ENCODE assay signal across 8 mouse cellular contexts in genomic region chr12:73909013-73909575, GRCm38 (mm10). TPM values are rescaled to one million over a fixed set of nuclear protein-coding genes. Genes with fewer than 3 reads are reported as not detected.
DNase-seq lines count a peak whose midpoint lies in the region; ATAC-seq and TF ChIP-seq lines count a peak whose summit lies in the region.

No protein-coding gene starts in this region.

- peaks cover 8% of the 10 kb centered on the region; the same call in 1 of the 2 replicates for H3K4me1 ChIP-seq in lung, embryonic 14.5 days (ENCODE audit: insufficient read depth)
- no peaks in the 10 kb centered on the region for H3K4me1 ChIP-seq in brown adipose tissue, adult 24 weeks (ENCODE audit: control insufficient read depth, insufficient read depth, insufficient read length, low read length)
- H3K4me1 ChIP-seq in hindbrain, embryonic 16.5 days (ENCODE audit: control insufficient read depth, insufficient read depth, low read depth, low read length): peaks cover 6% of the 10 kb centered on the region

- peak overlapping the region; percentile 90 for H3K4me3 ChIP-seq in lung, embryonic 14.5 days (ENCODE audit: low read depth, low read length)
- H3K4me3 ChIP-seq in brown adipose tissue, adult 24 weeks (ENCODE audit: insufficient read depth, low read depth, low read length): peak overlapping the region; percentile 89
- peak overlapping the region; percentile 98 for H3K4me3 ChIP-seq in hindbrain, embryonic 16.5 days (ENCODE audit: low read length)

- H3K4me2 ChIP-seq in lung, embryonic 14.5 days: peak overlapping the region; percentile 82
- H3K4me2 ChIP-seq in hindbrain, embryonic 16.5 days (ENCODE audit: low read length): peak overlapping the region; percentile 74

- H3K27me3 ChIP-seq in lung, embryonic 14.5 days (ENCODE audit: insufficient read depth, low read length): no peaks in the 10 kb centered on the region
- H3K27me3 ChIP-seq in hindbrain, embryonic 16.5 days (replicated peaks; ENCODE audit: control insufficient read depth, insufficient read depth, low read length): no peaks in the 10 kb centered on the region

- ATAC-seq in lung, embryonic 14.5 days (ENCODE audit: insufficient read depth): no peak
- ATAC-seq in hindbrain, embryonic 16.5 days: no peak
- no peak for ATAC-seq in erythroid progenitor cell, adult 5-6 weeks (replicated peaks; ENCODE audit: low FRiP score, poor library complexity, severe bottlenecking)

- DNase-seq in lung, embryonic 14.5 days: peak; percentile 43
- DNase-seq in lung, postnatal 14 days: no peak
- peak; percentile 43 for DNase-seq in naive thymus-derived CD4-positive, alpha-beta T cell, adult 2 months (ENCODE audit: low read depth)
- DNase-seq in embryo, embryonic 9.5 days (ENCODE audit: extremely low spot score): no peak
- DNase-seq in urinary bladder, adult 18-20 months (ENCODE audit: low spot score in 2 of 2): no peak

- H3K27ac ChIP-seq in lung, embryonic 14.5 days (ENCODE audit: low read depth): peak overlapping the region; percentile 25; the same call in 1 of the 2 replicates
- H3K27ac ChIP-seq in brown adipose tissue, adult 24 weeks (replicated peaks; ENCODE audit: low read depth, low read length): peak overlapping the region; percentile 86; the same call in 1 of the 2 replicates
- H3K27ac ChIP-seq in hindbrain, embryonic 16.5 days (ENCODE audit: low read depth, low read length): no peak overlapping the region

- no peaks in the 10 kb centered on the region for H3K36me3 ChIP-seq in lung, embryonic 14.5 days (ENCODE audit: insufficient read depth)
- no peaks in the 10 kb centered on the region for H3K36me3 ChIP-seq in hindbrain, embryonic 16.5 days (ENCODE audit: control insufficient read depth, insufficient read depth, low read length)

- TF ChIP-seq CTCF in lung, embryonic 14.5 days (IDR thresholded peaks at IDR 0.05; ENCODE audit: low read depth): 0 out of 2 replicates have a peak, but pooled peaks have one; percentile 17

- H3K9me3 ChIP-seq in lung, embryonic 14.5 days (ENCODE audit: low read depth, low read length): no peaks in the 10 kb centered on the region
- no peaks in the 10 kb centered on the region for H3K9me3 ChIP-seq in hindbrain, embryonic 16.5 days (ENCODE audit: control insufficient read depth, low read length)

- 2% methylated on average over 6 of the region's 6 CpGs for WGBS in lung, embryonic 14.5 days
- 3% methylated on average over 6 of the region's 6 CpGs for WGBS in hindbrain, embryonic 16.5 days

- H3K9ac ChIP-seq in lung, embryonic 14.5 days: peak overlapping the region; percentile 99
- peak overlapping the region; percentile 99 for H3K9ac ChIP-seq in hindbrain, embryonic 16.5 days (ENCODE audit: low read depth, low read length)

RNA-seq across cellular contexts. Expression of gene Hif1a, which starts 7.9 kb away (rescaled TPM):
- polyA plus RNA-seq in lung, embryonic 14.5 days (2014; fragmentation: Nextera tagmentation; extraction: Ambion mirVana): 112 TPM in 2 replicates
- polyA plus RNA-seq in brown adipose tissue, adult 24 weeks (2012; ENCODE audit: insufficient read depth, insufficient read length, missing spikeins): 27.5 and 35.0 TPM in 2 replicates
- polyA plus RNA-seq in hindbrain, embryonic 16.5 days (2015; fragmentation: Nextera tagmentation; extraction: Ambion mirVana): 56.8 and 70.8 TPM in 2 replicates
- total RNA-seq in erythroid progenitor cell, adult 5-6 weeks (2015; ENCODE audit: low replicate concordance): 13.3 and 21.8 TPM in 2 replicates
- 14.8 and 23.3 TPM in 2 replicates for total RNA-seq in erythroid progenitor cell, adult 5-6 weeks (2017; ENCODE audit: low replicate concordance)

RNA-seq across cellular contexts. Expression of gene Gm49321, which starts 28.4 kb away (rescaled TPM):
- polyA plus RNA-seq in lung, embryonic 14.5 days (2014; fragmentation: Nextera tagmentation; extraction: Ambion mirVana): 6.2 and 10.7 TPM in 2 replicates
- 4.1 TPM in 1 of 2 replicates, not detected in the other for polyA plus RNA-seq in brown adipose tissue, adult 24 weeks (2012; ENCODE audit: insufficient read depth, insufficient read length, missing spikeins)
- 18.0 and 22.1 TPM in 2 replicates for polyA plus RNA-seq in hindbrain, embryonic 16.5 days (2015; fragmentation: Nextera tagmentation; extraction: Ambion mirVana)
- total RNA-seq in erythroid progenitor cell, adult 5-6 weeks (2015; ENCODE audit: low replicate concordance): not detected in 2 replicates
- not detected in 2 replicates for total RNA-seq in erythroid progenitor cell, adult 5-6 weeks (2017; ENCODE audit: low replicate concordance)

RNA-seq across cellular contexts. Expression of gene Snapc1, which starts 55.2 kb away (rescaled TPM):
- 18.6 and 23.2 TPM in 2 replicates for polyA plus RNA-seq in lung, embryonic 14.5 days (2014; fragmentation: Nextera tagmentation; extraction: Ambion mirVana)
- 7.6 and 11.3 TPM in 2 replicates for polyA plus RNA-seq in brown adipose tissue, adult 24 weeks (2012; ENCODE audit: insufficient read depth, insufficient read length, missing spikeins)
- 36.7 and 38.2 TPM in 2 replicates for polyA plus RNA-seq in hindbrain, embryonic 16.5 days (2015; fragmentation: Nextera tagmentation; extraction: Ambion mirVana)
- total RNA-seq in erythroid progenitor cell, adult 5-6 weeks (2015; ENCODE audit: low replicate concordance): 0.36 and 1.3 TPM in 2 replicates
- 0.38 and 1.2 TPM in 2 replicates for total RNA-seq in erythroid progenitor cell, adult 5-6 weeks (2017; ENCODE audit: low replicate concordance)

Comparison
In these comparisons a context has a peak if more than half of its experiments do, and no peak if none do; other contexts are left out.
1. DNase-seq: peak in lung, embryonic 14.5 days (single experiment) and naive thymus-derived CD4-positive, alpha-beta T cell, adult 2 months (single experiment); none in lung, postnatal 14 days (single experiment), embryo, embryonic 9.5 days (single experiment) and urinary bladder, adult 18-20 months (0 of 2).
2. Peak in every context shown above with its lines, with median percentiles within 50 percentile points of each other: H3K4me3 ChIP-seq.